Mouse (Mus musculus) mesoderm, embryonic 11.5 days (tissue): ENCODE measurements around the gene Plekhg1.
A peak's percentile ranks its signal among the peaks of the same experiment; 100 is the strongest.

ENCODE experiments used
- DNase-seq: peaks from one replicate; pipeline ENCODE4 v3.0.0-alpha.2; 2012; ENCODE audit warnings: low read depth, low spot score

Plekhg1 gene

GRCm38 (mm10) chr10:3741791-3742190 lies 1.6 kb downstream of the Plekhg1 start:
- DNase-seq: no peak

- DNase-seq: peak; percentile 29
Measured at GRCm38 (mm10) chr10:3743069-3743468, 2.9 kb downstream of the Plekhg1 start.

GRCm38 (mm10) chr10:3743826-3744225 lies 3.7 kb downstream of the Plekhg1 start:
- DNase-seq: no peak

- no peak for DNase-seq
Measured at GRCm38 (mm10) chr10:3746794-3747518, 6.8 kb downstream of the Plekhg1 start.

- DNase-seq: no peak
Measured at GRCm38 (mm10) chr10:3749580-3749979, 9.4 kb downstream of the Plekhg1 start.

- no peak for DNase-seq
Measured at GRCm38 (mm10) chr10:3761992-3762391, 21.8 kb downstream of the Plekhg1 start.

- DNase-seq: no peak
Measured at GRCm38 (mm10) chr10:3763199-3763598, 23.0 kb downstream of the Plekhg1 start.

GRCm38 (mm10) chr10:3769131-3769530 lies 29.0 kb downstream of the Plekhg1 start:
- no peak for DNase-seq

- no peak for DNase-seq
Measured at GRCm38 (mm10) chr10:3774330-3774729, 34.2 kb downstream of the Plekhg1 start.

- no peak for DNase-seq
Measured at GRCm38 (mm10) chr10:3776761-3777160, 36.6 kb downstream of the Plekhg1 start.

GRCm38 (mm10) chr10:3785362-3785761 lies 45.2 kb downstream of the Plekhg1 start:
- no peak for DNase-seq

- no peak for DNase-seq
Measured at GRCm38 (mm10) chr10:3786531-3786930, 46.4 kb downstream of the Plekhg1 start.

GRCm38 (mm10) chr10:3787006-3787405 lies 46.8 kb downstream of the Plekhg1 start:
- DNase-seq: no peak

GRCm38 (mm10) chr10:3793825-3794224 lies 53.7 kb downstream of the Plekhg1 start:
- DNase-seq: peak; percentile 17

GRCm38 (mm10) chr10:3799455-3799854 lies 59.3 kb downstream of the Plekhg1 start:
- DNase-seq: no peak

GRCm38 (mm10) chr10:3801254-3801653 lies 61.1 kb downstream of the Plekhg1 start:
- DNase-seq: no peak

GRCm38 (mm10) chr10:3805334-3805733 lies 65.2 kb downstream of the Plekhg1 start:
- no peak for DNase-seq

- DNase-seq: no peak
Measured at GRCm38 (mm10) chr10:3807980-3808379, 67.8 kb downstream of the Plekhg1 start.

GRCm38 (mm10) chr10:3810476-3811273 lies 70.5 kb downstream of the Plekhg1 start:
- no peak for DNase-seq

GRCm38 (mm10) chr10:3818940-3819701 lies 79.0 kb downstream of the Plekhg1 start:
- DNase-seq: peak; percentile 37

GRCm38 (mm10) chr10:3823826-3824225 lies 83.7 kb downstream of the Plekhg1 start:
- no peak for DNase-seq

- DNase-seq: no peak
Measured at GRCm38 (mm10) chr10:3826043-3826442, 85.9 kb downstream of the Plekhg1 start.
